Mouse (Mus musculus): ENCODE results near the gene Robo2. TPM values are rescaled to one million over a fixed set of nuclear protein-coding genes. Genes with fewer than 3 reads are reported as not detected.

Robo2 gene
- polyA plus RNA-seq, 1 experiment from 2014 or later: 32.4 TPM

GRCm38 (mm10) chr16:74307543-74307887 is 104.1 kb downstream of the Robo2 start:
- H3K27ac ChIP-seq (ENCODE audit: low read depth, low read length): no peak overlapping the region
- ATAC-seq (replicated peaks; ENCODE audit: low FRiP score): no peak
- DNase-seq (ENCODE audit: low spot score): no peak
- no peaks in the 10 kb centered on the region for H3K36me3 ChIP-seq (ENCODE audit: control insufficient read depth, insufficient read depth, low read length)
- no peak overlapping the region for H3K9ac ChIP-seq (ENCODE audit: low read depth, low read length)
- no peaks in the 10 kb centered on the region for H3K4me1 ChIP-seq (replicated peaks; ENCODE audit: control insufficient read depth, insufficient read depth, low read length)
- H3K9me3 ChIP-seq (ENCODE audit: control insufficient read depth, low read length): no peaks in the 10 kb centered on the region
- H3K27me3 ChIP-seq (replicated peaks; ENCODE audit: control insufficient read depth, insufficient read depth, low read length): no peaks in the 10 kb centered on the region
- no peak overlapping the region for H3K4me2 ChIP-seq
- no peak overlapping the region for H3K4me3 ChIP-seq (ENCODE audit: low read depth, low read length)
- WGBS: 60% methylated on average over 6 of the region's 6 CpGs

GRCm38 (mm10) chr16:74306876-74307542 is 104.6 kb downstream of the Robo2 start:
- no peak for DNase-seq (ENCODE audit: low spot score)
- WGBS: 63% methylated on average over 5 of the region's 5 CpGs
- H3K36me3 ChIP-seq (ENCODE audit: control insufficient read depth, insufficient read depth, low read length): no peaks in the 10 kb centered on the region
- H3K27ac ChIP-seq (ENCODE audit: low read depth, low read length): no peak overlapping the region
- H3K4me1 ChIP-seq (replicated peaks; ENCODE audit: control insufficient read depth, insufficient read depth, low read length): no peaks in the 10 kb centered on the region
- H3K4me3 ChIP-seq (ENCODE audit: low read depth, low read length): no peak overlapping the region
- no peak overlapping the region for H3K4me2 ChIP-seq
- H3K27me3 ChIP-seq (replicated peaks; ENCODE audit: control insufficient read depth, insufficient read depth, low read length): no peaks in the 10 kb centered on the region
- no peak for ATAC-seq (replicated peaks; ENCODE audit: low FRiP score)
- H3K9ac ChIP-seq (ENCODE audit: low read depth, low read length): no peak overlapping the region
- H3K9me3 ChIP-seq (ENCODE audit: control insufficient read depth, low read length): no peaks in the 10 kb centered on the region

- Histone ChIP-seq H3K9me3 (ENCODE audit: control insufficient read depth, low read length) (no peaks in the 10 kb centered on the region), H3K4me2 (no peak overlapping the region), H3K27ac (ENCODE audit: low read depth, low read length) (no peak overlapping the region), H3K4me3 (ENCODE audit: low read depth, low read length) (no peak overlapping the region), H3K4me1 (replicated peaks; ENCODE audit: control insufficient read depth, insufficient read depth, low read length) (no peaks in the 10 kb centered on the region), H3K27me3 (replicated peaks; ENCODE audit: control insufficient read depth, insufficient read depth, low read length) (no peaks in the 10 kb centered on the region), H3K9ac (ENCODE audit: low read depth, low read length) (no peak overlapping the region), H3K36me3 (ENCODE audit: control insufficient read depth, insufficient read depth, low read length) (no peaks in the 10 kb centered on the region)
- WGBS: 79% methylated on average over 8 of the region's 8 CpGs
- DNase-seq (ENCODE audit: low spot score) (no peak), ATAC-seq (replicated peaks; ENCODE audit: low FRiP score) (no peak)
These were observed 123.7 kb downstream of the Robo2 start for GRCm38 (mm10) chr16:74287878-74288277.

GRCm38 (mm10) chr16:74282549-74282948 is 129.1 kb downstream of the Robo2 start:
- Histone ChIP-seq H3K4me2 (no peak overlapping the region), H3K9ac (ENCODE audit: low read depth, low read length) (no peak overlapping the region), H3K27me3 (replicated peaks; ENCODE audit: control insufficient read depth, insufficient read depth, low read length) (no peaks in the 10 kb centered on the region), H3K4me1 (replicated peaks; ENCODE audit: control insufficient read depth, insufficient read depth, low read length) (no peaks in the 10 kb centered on the region), H3K27ac (ENCODE audit: low read depth, low read length) (no peak overlapping the region), H3K4me3 (ENCODE audit: low read depth, low read length) (no peak overlapping the region), H3K36me3 (ENCODE audit: control insufficient read depth, insufficient read depth, low read length) (no peaks in the 10 kb centered on the region), H3K9me3 (ENCODE audit: control insufficient read depth, low read length) (no peaks in the 10 kb centered on the region)
- ATAC-seq (replicated peaks; ENCODE audit: low FRiP score): no peak
- no peak for DNase-seq (ENCODE audit: low spot score)
- WGBS: 60% methylated on average over 6 of the region's 6 CpGs

- H3K4me3 ChIP-seq (ENCODE audit: low read depth, low read length): no peak overlapping the region
- no peaks in the 10 kb centered on the region for H3K36me3 ChIP-seq (ENCODE audit: control insufficient read depth, insufficient read depth, low read length)
- H3K4me2 ChIP-seq: no peak overlapping the region
- H3K9ac ChIP-seq (ENCODE audit: low read depth, low read length): no peak overlapping the region
- no peaks in the 10 kb centered on the region for H3K4me1 ChIP-seq (replicated peaks; ENCODE audit: control insufficient read depth, insufficient read depth, low read length)
- no peaks in the 10 kb centered on the region for H3K9me3 ChIP-seq (ENCODE audit: control insufficient read depth, low read length)
- H3K27ac ChIP-seq (ENCODE audit: low read depth, low read length): no peak overlapping the region
- WGBS: 66% methylated on average over 3 of the region's 3 CpGs
- H3K27me3 ChIP-seq (replicated peaks; ENCODE audit: control insufficient read depth, insufficient read depth, low read length): no peaks in the 10 kb centered on the region
- DNase-seq (ENCODE audit: low spot score): no peak
- no peak for ATAC-seq (replicated peaks; ENCODE audit: low FRiP score)
These were observed 134.6 kb downstream of the Robo2 start for GRCm38 (mm10) chr16:74276855-74277573.

- DNase-seq (ENCODE audit: low spot score): no peak
- Histone ChIP-seq H3K9me3 (ENCODE audit: control insufficient read depth, low read length) (no peaks in the 10 kb centered on the region), H3K4me3 (ENCODE audit: low read depth, low read length) (no peak overlapping the region), H3K36me3 (ENCODE audit: control insufficient read depth, insufficient read depth, low read length) (no peaks in the 10 kb centered on the region), H3K4me2 (no peak overlapping the region), H3K4me1 (replicated peaks; ENCODE audit: control insufficient read depth, insufficient read depth, low read length) (no peaks in the 10 kb centered on the region), H3K9ac (ENCODE audit: low read depth, low read length) (no peak overlapping the region), H3K27me3 (replicated peaks; ENCODE audit: control insufficient read depth, insufficient read depth, low read length) (no peaks in the 10 kb centered on the region), H3K27ac (ENCODE audit: low read depth, low read length) (no peak overlapping the region)
- WGBS: 75% methylated on average over 1 of the region's 1 CpGs
- ATAC-seq (replicated peaks; ENCODE audit: low FRiP score): no peak
These were observed 137.0 kb downstream of the Robo2 start for GRCm38 (mm10) chr16:74274596-74274995.

- 56% methylated on average over 4 of the region's 4 CpGs for whole genome bisulfite sequencing
- ATAC-seq (replicated peaks; ENCODE audit: low FRiP score): no peak
- H3K27me3 ChIP-seq (replicated peaks; ENCODE audit: control insufficient read depth, insufficient read depth, low read length): no peaks in the 10 kb centered on the region
- H3K9ac ChIP-seq (ENCODE audit: low read depth, low read length): no peak overlapping the region
- no peaks in the 10 kb centered on the region for H3K9me3 ChIP-seq (ENCODE audit: control insufficient read depth, low read length)
- no peak for DNase-seq (ENCODE audit: low spot score)
- H3K4me2 ChIP-seq: no peak overlapping the region
- H3K4me1 ChIP-seq (replicated peaks; ENCODE audit: control insufficient read depth, insufficient read depth, low read length): no peaks in the 10 kb centered on the region
- H3K36me3 ChIP-seq (ENCODE audit: control insufficient read depth, insufficient read depth, low read length): no peaks in the 10 kb centered on the region
- no peak overlapping the region for H3K27ac ChIP-seq (ENCODE audit: low read depth, low read length)
- no peak overlapping the region for H3K4me3 ChIP-seq (ENCODE audit: low read depth, low read length)
These were observed 138.6 kb downstream of the Robo2 start for GRCm38 (mm10) chr16:74272993-74273392.

GRCm38 (mm10) chr16:74258241-74258640 is 153.4 kb downstream of the Robo2 start:
- Histone ChIP-seq H3K4me1 (replicated peaks; ENCODE audit: control insufficient read depth, insufficient read depth, low read length) (no peaks in the 10 kb centered on the region), H3K9me3 (ENCODE audit: control insufficient read depth, low read length) (no peaks in the 10 kb centered on the region), H3K4me3 (ENCODE audit: low read depth, low read length) (no peak overlapping the region), H3K9ac (ENCODE audit: low read depth, low read length) (no peak overlapping the region), H3K27ac (ENCODE audit: low read depth, low read length) (no peak overlapping the region), H3K4me2 (no peak overlapping the region), H3K36me3 (ENCODE audit: control insufficient read depth, insufficient read depth, low read length) (no peaks in the 10 kb centered on the region), H3K27me3 (replicated peaks; ENCODE audit: control insufficient read depth, insufficient read depth, low read length) (no peaks in the 10 kb centered on the region)
- DNase-seq (ENCODE audit: low spot score) (no peak), ATAC-seq (replicated peaks; ENCODE audit: low FRiP score) (no peak)
- WGBS: 74% methylated on average over 2 of the region's 2 CpGs

GRCm38 (mm10) chr16:74244452-74244851 is 167.2 kb downstream of the Robo2 start:
- Histone ChIP-seq H3K27me3 (replicated peaks; ENCODE audit: control insufficient read depth, insufficient read depth, low read length) (no peaks in the 10 kb centered on the region), H3K4me3 (ENCODE audit: low read depth, low read length) (no peak overlapping the region), H3K27ac (ENCODE audit: low read depth, low read length) (no peak overlapping the region), H3K36me3 (ENCODE audit: control insufficient read depth, insufficient read depth, low read length) (no peaks in the 10 kb centered on the region), H3K9me3 (ENCODE audit: control insufficient read depth, low read length) (no peaks in the 10 kb centered on the region), H3K9ac (ENCODE audit: low read depth, low read length) (no peak overlapping the region), H3K4me2 (no peak overlapping the region), H3K4me1 (replicated peaks; ENCODE audit: control insufficient read depth, insufficient read depth, low read length) (no peaks in the 10 kb centered on the region)
- DNase-seq (ENCODE audit: low spot score) (no peak), ATAC-seq (replicated peaks; ENCODE audit: low FRiP score) (no peak)
- 83% methylated on average over 5 of the region's 5 CpGs for WGBS

Measured in liver, embryonic 11.5 days (tissue).